Mouse (Mus musculus) left cerebral cortex, adult 18-20 months (tissue): ENCODE measurements around the gene Dpm2. TPM values are rescaled to one million over a fixed set of nuclear protein-coding genes. Genes with fewer than 3 reads are reported as not detected.

Source experiments
- DNase-seq, 2 experiments: peaks; one replicate each; pipeline ENCODE4 v3.0.0; 2021 to 2022; ENCODE audit warnings: low spot score in 2 of 2, mixed read lengths in 1 of 2
- total RNA-seq, 2 experiments: library from RNA; stranded (reverse); gene quantifications; 2 replicates each; pipeline ENCODE4 v1.2.3; 2021

Dpm2 gene
- total RNA-seq, 2 experiments from 2014 or later: 71.4 to 77.1 TPM

DNA sequence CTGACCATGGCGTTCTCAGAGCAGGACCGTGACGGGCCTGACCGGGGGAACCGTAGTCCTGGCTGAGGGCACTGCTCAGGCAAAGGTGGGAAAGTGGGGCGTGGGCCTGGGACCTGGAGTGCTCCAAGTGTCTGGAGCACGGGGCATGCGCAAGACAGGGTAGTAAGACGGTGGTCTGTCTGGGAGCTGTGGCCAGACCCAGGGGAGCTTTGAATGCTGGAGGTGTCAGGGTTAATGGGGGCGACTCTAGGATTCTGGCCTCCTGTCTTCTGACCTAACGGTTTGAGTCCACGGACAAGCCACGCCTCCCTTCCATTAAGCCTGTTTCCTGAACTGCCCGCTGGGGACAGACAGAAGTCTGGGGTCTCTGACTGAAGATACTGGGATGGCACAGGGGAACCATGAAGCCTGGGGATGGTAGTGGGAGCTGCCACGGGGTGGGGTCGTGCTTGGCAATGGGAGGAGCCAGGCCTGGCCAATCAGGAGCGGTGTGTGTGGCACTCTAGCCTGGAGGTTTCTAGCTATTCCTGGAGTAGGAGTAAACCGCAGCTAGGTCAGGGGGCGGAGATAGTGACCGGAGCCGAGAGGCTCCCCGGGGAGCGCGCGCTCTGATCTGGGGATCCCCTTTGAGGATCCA is 37.6 kb downstream of the Dpm2 start:
- peak in 1 of 2 experiments; percentile 27 for DNase-seq

DNA sequence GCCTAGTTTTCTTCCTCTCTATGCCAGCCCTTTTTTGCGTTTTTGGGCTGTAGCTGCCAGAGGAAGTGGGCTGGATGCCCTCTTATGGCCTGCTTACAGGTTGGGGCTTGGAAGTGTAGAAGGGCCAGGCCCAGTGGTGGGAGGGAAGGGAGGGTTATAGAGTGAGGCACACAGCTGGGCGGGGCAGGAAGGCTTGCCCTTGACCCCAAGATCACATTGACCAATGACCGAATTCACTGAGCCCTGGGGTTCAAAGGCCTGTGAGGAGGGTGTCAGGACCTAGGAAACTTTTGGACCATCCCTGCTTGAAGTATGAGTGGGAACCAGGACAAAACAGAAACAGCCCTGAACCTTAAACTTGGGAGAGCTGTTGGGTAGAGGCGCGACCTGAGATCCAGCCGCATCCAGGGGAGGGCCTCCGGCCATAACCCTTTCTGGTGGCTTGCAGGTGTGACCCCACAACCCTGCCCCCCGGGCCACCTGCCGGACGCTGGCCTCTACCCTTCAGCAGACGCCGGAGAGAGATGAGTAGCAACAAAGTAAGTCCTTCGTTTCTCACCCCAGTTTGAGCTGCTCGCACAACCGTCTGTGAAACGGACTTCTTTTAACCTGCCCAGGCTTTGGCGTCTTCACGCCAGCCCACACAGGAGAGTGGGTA is 38.2 kb downstream of the Dpm2 start:
- DNase-seq: no peak

DNA sequence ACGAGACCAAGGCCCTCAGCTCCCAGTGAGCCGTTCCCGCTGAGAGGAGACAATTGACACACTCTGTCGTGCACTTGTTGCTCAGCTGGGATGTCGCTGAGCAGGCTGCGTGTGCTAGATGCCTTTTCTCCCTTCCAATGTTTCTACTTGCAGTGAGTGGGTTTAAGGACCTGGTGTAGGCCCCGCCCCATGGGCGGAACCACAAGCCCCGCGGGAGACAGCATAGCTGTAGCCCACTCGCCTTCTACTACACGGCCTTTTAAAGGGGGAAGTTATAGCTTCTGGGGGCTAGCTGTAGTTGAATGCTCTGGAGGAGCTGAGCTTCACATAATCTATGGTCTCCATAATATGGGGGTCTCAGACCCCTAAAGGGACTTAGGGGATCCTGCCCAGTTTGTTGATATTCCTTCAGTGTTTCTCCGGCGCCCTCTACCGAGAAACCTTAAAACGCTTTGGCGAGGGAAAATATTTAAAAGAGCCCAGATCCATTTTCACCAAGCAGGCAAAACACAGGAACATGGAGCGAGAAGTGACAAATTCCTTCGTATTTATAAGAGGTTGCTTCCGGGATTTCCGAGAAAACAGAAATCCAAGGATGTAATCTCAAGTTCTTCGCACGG is 40.1 kb downstream of the Dpm2 start:
- DNase-seq: peak; percentile 36 to 57

DNA sequence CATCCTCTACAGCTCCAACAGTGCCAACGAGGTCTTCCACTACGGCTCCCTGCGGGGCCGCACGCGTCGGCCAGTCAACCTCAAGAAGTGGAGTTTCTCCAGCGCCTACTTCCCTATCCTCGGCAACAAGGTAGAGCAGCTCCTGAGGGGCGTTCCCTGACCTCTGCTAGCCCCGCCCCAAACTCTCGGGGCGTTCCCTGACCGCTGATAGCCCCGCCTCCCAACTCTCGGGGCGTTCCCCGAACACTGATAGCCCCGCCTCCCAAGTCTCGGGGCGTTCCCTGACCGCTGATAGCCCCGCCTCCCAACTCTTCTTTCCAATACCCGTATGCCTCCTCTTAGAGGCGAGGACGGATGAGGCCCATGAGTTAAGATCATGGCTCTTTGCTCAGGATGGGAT is 41.6 kb downstream of the Dpm2 start:
- no peak for DNase-seq

DNA sequence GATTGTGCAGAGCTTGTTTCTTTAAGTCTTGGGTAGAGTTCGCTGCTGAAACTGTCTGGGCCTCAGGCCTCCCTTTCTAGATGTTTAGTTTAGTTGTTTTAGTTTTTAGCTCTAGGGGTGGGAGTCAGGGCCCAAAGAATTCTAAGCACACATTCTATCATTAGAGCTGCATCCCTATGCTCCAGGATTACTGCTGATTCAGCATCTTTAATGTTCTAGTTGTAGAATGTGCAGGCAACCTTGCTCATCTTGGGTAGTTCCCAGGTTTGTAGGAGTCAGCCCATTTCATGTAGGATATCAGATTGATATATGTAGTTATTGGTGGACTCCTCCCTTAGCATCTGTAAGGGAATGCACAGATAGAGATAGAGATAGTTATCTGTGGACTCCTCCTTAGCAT is 46.5 kb downstream of the Dpm2 start:
- DNase-seq: no peak

DNA sequence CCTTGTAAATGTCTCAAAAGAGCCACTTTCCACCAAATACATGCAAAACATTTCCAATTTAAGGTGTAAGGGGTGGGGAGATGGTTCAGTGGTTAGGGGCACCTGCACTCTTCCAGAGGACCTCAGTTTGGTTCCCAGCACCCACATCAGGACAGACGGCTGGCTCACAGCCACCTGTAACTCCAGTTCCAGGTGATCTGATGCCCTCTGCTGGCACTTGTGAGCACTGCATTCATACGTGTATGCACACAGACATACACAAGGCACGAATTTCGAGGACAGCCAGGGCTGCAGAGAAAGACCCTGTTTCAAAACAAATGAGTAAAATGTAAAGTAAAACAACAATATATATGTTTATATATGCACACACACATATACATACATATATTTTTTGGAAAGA is 46.9 kb downstream of the Dpm2 start:
- no peak for DNase-seq

DNA sequence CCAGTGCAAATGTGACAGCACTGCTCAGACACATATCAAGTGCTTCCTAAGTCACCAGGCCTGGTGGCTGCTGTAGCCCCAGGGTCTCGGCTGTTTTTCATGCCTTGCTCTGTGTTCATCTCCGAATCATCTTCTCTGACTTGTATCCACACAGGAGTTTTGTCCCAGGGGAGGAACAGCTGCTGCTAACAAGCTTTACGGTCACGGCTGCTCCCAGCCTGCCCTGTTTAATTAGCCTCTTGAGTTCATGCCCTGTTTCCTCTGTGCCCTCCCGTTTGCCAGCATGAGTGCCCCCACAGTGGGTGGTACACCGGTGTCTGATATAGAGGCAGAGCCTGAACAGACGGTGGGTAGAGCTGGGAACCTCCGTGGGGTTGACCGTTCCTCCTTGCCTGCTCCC is 47.4 kb downstream of the Dpm2 start:
- DNase-seq: no peak

DNA sequence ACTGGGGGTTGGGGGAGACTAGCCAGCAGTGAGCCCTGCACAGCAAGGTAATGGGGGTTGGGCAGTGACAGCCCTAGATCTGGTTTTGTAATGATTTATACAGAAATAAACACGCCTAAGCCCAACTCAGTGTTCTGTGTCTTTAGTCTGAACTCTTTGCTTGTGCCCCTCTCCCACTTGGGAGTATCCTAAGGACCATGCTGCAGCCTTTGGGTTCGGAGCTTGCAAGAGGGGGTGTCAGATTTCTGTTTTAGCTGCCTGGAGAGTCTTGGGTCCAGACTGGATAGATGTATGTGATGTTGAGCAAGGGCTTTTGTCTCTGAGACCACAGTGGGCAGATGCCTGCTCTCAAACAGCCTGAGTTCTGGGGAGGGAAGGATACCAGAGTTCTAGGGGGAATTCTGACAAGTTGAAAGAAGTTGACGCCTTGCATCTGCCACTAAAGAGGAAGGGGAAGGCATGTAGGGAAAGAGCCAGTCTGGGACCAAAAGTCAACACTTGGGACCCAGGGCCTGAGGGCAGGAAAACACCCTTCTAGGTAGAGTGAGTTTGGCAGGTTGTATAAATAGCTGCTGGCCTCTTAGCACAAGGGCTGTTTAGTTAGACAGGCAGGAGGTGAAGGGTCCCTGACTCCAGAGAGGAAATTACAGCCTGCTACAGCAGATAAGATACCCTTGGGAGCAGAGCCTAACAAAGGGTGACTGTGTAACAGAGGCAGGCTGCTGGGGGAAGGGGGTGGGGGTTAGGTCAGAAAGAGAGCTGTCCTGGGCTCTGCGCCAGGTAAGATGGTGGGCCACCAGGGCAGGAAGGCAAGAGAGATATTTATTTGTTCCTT is 50.2 kb downstream of the Dpm2 start:
- no peak for DNase-seq

DNA sequence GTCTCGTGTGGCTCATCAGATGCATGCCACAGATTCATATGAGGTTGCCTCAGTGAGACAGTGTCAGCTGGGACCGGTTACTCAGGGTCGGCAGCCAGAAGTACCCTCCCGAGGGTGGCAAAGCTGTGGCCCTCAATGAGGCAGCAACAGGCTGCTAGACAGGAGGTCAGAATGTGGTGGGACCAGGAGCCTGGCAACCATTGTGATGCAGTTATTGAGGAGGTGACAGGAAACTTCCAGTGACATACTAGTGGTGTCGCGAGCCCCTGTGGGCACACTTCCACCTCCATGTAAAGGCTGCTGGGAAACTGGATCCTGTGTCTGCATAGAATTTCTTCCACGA is 50.8 kb downstream of the Dpm2 start, which contains the start of gene Ak1:
Ak1 (plus strand) TSS at position 242 of the 343 bp plus-strand sequence.
- no peak for DNase-seq

Other genes with a start within 250 kb of the Dpm2 start
- gene Ciz1, start 218.5 kb upstream of the Dpm2 start, total RNA-seq: 10 to 100 TPM; 66.4 to 78.3 TPM
- gene Dnm1, start 217.5 kb upstream of the Dpm2 start, total RNA-seq: 1,000 to 10,000 TPM; 1,236 to 1,244 TPM
- 100 to 1,000 TPM; 283 to 350 TPM for gene 1110008P14Rik, start 188.9 kb upstream of the Dpm2 start, total RNA-seq
- gene Lcn2, start 182.6 kb upstream of the Dpm2 start, total RNA-seq: under 1 TPM; 0.77 to 0.84 TPM
- 10 to 100 TPM; 49.5 to 51.2 TPM for gene Ptges2, start 175.0 kb upstream of the Dpm2 start, total RNA-seq
- 1 to 10 TPM; 3.7 to 4.6 TPM for gene Naif1, start 120.4 kb upstream of the Dpm2 start, total RNA-seq
- 10 to 100 TPM; 67.5 to 72.1 TPM for gene Slc25a25, start 119.4 kb upstream of the Dpm2 start, total RNA-seq
- 10 to 100 TPM; 67.3 to 68.4 TPM for gene Fam102a, start 35.5 kb upstream of the Dpm2 start, total RNA-seq
- 10 to 100 TPM in 1 of 2 experiments, 1 to 10 TPM in 1; 8.6 to 10.3 TPM for gene Pip5kl1, start 3.9 kb downstream of the Dpm2 start, total RNA-seq
- gene 9430097D07Rik, start 4.8 kb downstream of the Dpm2 start, total RNA-seq: under 1 TPM; 0.79 to 0.82 TPM
- gene St6galnac4, start 16.2 kb downstream of the Dpm2 start, total RNA-seq: 10 to 100 TPM; 40.6 TPM
- gene St6galnac6, start 28.9 kb downstream of the Dpm2 start, total RNA-seq: 100 to 1,000 TPM; 113 to 130 TPM
- 100 to 1,000 TPM; 151 to 160 TPM for gene Ak1, start 50.9 kb downstream of the Dpm2 start, total RNA-seq
- gene Eng, start 75.7 kb downstream of the Dpm2 start, total RNA-seq: 10 to 100 TPM; 18.4 to 19.9 TPM
- gene Fpgs, start 133.3 kb downstream of the Dpm2 start, total RNA-seq: 1 to 10 TPM; 7.6 to 9.0 TPM
- 100 to 1,000 TPM; 128 to 133 TPM for gene Cdk9, start 142.2 kb downstream of the Dpm2 start, total RNA-seq
- 10 to 100 TPM; 27.9 to 35.5 TPM for gene Sh2d3c, start 150.2 kb downstream of the Dpm2 start, total RNA-seq
- gene 6330409D20Rik, start 170.2 kb downstream of the Dpm2 start, total RNA-seq: 1 to 10 TPM; 2.2 to 2.8 TPM
- 10 to 100 TPM; 28.7 to 34.3 TPM for gene Tor2a, start 186.4 kb downstream of the Dpm2 start, total RNA-seq
- 1 to 10 TPM in 1 of 2 experiments, under 1 TPM in 1; 0.88 to 1.0 TPM for gene Ttc16, start 204.8 kb downstream of the Dpm2 start, total RNA-seq
- 10 to 100 TPM in 1 of 2 experiments, 1 to 10 TPM in 1; 8.1 to 10.2 TPM for gene Ptrh1, start 204.9 kb downstream of the Dpm2 start, total RNA-seq
- gene Cfap157, start 213.6 kb downstream of the Dpm2 start, total RNA-seq: under 1 TPM; 0.28 to 0.33 TPM